Mouse (Mus musculus) mouse trophoblast stem cell (cell line): ENCODE results near the gene Psen2.

Experiments
- in situ Hi-C, 2 experiments: fragments of 300-500 bp; cut with MseI, MboI; formaldehyde crosslinking; loops; 2 replicates in 1 of 2; 3 replicates in 1 of 2; pipeline ENCODE4 v1.15.1; 2025

Psen2 gene

DNA sequence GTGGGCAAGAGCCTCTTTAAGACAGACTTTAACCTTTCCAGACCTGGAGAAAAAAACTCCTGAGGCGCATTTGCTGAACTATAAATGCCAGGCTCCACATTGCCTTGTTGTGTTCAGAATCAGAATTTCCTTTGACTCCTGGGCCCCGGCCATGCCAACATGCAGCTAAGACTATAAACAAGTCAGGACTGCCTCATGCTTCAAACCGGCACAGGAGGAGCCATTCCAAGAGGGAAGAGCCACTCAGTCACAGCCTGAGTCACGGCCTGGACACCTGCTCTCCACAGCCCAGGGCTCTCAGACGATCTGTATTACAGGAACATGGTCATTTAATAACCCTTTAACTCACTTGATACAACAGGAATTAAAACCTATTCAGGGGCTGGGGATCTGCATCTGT is 62.5 kb downstream of the Psen2 start:
- in situ Hi-C loops, result no loop called here

DNA sequence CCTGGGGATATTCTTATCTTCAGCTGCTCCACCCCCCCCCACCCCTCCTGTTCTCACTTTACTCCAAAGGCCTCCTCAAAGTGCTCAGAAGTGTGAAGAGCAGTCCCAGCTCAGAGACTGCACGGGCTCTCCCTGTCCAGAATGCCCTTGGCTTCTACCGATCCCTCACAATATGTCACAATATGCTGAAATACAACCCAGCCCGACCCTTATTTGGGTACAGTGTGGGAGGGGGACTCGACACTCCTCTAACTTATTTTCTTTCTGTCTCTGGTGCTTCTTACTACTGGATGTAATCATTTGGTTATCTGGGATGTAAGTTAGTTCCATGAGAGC is 63.6 kb downstream of the Psen2 start:
- in situ Hi-C loops, result no loop called here

DNA sequence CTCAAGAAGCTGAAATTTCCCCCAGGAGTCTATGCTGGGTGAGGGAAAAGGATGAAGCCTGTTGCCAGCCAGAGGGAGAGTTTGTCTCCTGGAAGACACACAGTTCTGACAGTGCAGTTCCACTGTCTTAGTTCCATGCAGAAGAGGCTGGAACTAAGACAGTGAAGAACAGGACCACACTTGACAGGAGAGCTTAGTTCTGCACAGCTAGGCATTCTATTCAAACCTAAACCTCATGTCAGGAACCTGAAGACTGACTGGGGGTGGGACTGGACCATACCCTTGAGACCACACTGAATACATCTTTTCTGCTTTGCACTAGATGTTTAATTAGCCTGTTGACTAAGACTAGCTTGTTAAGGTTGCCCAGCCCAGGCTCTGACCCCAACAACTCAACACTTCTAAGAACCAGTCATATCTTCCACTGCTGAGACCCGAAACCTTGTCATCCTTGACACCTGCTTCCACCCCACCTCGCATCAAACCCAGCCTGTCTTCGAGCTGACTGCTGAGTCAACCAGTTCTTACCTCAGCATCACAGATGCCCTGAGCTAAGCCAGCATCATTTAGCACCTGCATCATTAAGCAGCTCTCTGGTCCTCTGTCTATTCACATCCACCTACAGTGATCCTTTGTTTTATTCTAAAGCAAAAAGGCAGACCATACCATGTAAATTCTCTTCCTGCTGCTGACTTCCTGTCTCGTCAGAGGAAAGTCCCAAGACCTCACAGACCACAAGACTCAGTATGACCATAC is 64.1 kb downstream of the Psen2 start, which contains the start of gene Coq8a:
Gene Coq8a, minus strand, starts transcription at position 644 of the 756 bp plus-strand sequence.
- in situ Hi-C loops, result no loop called here

DNA sequence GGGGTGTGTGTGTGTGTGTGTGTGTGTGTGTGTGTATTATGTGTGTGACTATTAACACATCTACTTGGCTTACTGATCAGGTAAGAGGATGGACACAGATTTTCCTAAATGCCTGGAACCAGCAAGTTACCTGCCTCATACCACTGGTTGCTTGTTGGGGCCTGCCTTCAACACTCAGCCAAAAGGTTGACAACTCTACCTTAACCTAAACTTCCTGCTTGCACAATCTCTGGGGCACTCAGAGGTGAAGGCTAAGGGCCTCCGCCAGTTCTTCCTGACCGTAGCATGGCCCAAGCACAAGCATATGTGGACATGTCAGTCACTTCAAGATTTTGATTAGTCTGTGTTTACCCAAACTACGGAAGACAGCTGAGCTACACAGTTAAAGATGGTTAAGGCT is 65.3 kb downstream of the Psen2 start:
- in situ Hi-C loops, result no loop called here

DNA sequence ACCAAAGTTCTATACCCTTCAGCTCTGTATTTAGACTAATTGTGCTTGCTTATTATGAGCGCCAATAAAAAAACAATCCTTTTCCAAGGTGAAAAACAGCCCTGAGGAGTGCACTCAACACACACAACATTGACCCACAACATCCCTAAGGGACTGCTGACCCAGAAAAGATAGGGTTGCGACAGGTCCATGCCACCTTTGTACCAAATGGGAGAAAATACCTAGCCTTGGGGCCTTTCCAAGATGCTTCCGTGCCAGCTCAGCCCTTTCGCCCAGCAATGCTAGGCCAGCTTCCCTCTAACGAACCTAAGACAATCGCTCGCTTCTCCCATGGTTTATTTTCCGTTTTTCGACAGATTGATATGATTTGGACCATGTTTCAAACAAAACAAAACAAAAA is 66.7 kb downstream of the Psen2 start:
- in situ Hi-C loops, result no loop called here

DNA sequence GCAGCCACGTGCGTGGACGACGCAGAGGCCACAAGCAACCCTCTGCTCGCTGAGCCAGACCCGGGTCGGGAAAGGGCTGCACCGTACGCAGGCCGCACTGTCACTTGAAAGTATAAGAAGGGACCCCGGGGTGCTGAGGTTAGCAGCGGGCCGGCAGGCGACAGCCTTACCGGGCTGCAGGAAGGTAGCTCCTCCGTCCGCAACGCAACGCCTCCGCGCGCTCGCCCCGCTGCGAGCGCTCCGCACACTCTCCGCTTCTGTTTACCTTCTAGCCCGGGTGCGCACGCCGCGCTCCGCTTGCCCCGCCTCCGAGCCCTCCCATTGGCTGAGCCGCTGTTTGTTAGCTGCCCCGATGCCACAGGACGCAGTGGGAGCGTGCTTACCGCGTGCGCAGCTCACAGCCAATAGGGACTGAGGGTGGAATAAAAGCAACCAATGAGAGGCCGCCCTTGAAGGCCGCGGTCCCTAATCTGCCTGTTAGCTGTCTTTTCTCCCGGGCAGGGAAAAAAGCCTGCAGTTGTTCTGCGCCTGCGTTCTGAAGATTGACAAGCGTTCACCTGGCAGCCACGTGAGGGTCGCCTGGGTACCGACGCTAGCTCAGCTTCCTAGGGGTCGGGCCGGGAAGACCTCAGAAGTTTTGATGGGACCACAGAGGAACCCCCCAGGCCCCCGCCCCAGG is 67.4 kb downstream of the Psen2 start:
- in situ Hi-C loops, result no loop called here

DNA sequence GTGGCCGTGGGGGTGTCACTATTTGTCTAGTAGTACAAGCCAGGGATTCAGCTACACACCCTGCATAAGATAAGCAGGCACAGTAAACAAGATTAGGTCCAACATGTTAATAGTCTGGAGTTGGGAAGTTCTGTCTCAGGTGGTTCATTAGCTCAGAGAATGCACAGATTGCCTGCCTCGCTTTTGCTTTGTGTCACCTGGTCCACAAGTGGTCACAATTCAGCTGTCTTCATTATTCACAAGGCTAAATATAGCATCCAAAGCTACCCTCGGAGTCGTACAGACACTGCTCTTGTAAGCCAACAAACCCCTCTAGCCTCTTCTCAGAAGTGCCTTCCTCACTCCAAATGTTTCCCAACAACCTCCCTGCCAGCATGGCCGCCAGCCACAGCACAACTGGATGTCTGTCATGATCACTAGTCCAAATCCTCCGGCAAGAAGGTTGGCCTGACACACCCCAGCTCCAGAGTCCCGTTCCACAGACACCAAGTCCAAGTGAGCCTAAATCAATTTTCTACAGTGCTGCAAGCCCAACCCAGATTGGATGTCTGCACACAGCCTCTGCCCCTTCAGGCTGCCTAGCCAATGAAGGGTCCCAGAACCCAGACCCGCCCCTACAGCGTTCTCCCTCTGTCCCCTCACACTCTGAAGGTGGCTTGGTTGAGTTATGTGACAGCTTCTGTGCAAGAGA is 68.3 kb downstream of the Psen2 start:
- in situ Hi-C loops, result no loop called here

DNA sequence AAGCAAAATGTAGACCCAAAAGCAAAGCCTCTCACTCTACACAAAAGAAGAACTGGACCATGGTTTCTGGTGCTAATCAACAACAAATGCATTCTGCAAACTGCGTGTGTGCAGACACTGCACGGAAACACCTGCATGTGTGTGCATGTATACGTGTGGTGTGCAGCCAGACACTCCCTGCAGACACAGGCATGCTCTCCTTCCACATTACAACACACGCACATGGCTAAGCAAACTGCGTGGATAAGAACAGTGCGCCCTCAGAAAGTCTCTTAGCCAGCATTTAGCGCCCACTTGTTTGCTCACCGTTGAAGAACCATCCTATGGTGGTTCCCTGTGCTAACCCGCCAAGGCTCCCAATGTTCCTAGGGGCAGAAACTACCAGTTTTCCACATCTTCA is 69.2 kb downstream of the Psen2 start:
- in situ Hi-C loops, result no loop called here

DNA sequence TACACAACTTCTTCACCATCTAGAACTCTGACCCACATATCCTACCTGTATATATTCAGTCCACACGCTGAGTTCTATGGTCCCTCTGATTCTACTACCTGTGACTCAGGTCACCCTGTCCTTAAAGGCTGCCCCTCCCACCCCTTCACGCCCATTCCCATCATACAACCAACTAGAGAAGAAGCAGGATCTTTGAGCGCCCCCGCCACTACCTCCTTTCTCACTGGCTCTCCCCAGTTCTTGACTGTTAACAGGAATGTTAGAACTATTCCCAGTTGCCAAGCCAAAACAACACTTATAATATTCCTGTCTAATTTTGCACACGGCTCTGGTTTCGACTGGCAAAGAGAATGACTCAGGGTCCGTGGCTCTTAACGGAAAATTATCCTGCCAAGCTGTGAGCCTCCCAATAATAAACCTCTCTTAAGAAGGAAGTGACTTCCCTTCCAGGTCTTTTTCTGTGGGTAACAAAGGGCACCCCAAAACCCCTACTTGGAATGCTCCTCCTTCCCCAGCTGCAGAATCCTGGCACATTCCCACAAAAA is 69.8 kb downstream of the Psen2 start:
- in situ Hi-C loops, result no loop called here

DNA sequence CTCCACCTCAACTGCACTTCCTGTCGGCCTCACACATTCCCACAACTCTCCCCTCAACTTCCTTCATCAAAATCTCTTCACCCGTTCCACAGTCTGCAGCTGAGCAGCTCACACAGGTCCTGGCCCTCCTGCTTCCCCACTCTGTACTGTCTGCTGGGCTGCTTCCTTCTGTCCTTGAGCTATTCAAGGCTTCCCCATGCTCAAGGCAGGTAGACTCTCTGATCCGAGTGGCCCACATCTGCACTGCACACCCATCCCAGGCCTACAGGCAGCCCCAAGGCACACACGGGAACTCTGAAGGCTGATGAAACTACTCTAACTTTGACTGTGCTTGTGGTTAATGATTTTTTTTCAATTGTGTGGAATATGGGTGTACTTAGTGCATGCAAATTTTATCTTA is 70.4 kb downstream of the Psen2 start:
- in situ Hi-C loops, result no loop called here

DNA sequence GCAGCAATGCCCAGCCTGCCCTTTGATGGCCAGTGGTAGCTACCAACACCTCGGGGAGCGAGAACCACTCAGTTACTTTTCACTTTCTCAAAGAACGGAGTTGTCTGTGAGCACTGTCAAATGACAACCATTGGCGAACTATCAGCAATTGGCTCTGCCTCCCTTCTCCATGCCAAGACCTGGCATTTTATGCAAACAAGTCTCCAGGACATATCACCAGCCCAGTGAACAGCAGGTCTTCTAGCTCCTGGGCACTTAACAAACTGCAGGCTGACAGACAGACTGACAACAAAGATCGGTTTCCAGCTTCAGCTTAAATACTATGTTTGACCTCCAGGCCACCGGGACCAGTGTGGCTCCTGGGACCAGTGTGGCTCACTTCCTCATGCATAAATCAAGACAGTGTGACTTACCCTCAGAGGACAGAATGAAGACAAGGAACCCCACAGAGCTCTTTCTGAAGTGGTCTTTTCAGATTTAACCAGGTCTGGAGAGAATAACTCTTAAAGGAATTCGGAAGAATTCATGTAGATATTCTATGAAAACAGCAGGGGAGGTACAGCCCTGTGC is 71.5 kb downstream of the Psen2 start:
- in situ Hi-C loops, result no loop called here

DNA sequence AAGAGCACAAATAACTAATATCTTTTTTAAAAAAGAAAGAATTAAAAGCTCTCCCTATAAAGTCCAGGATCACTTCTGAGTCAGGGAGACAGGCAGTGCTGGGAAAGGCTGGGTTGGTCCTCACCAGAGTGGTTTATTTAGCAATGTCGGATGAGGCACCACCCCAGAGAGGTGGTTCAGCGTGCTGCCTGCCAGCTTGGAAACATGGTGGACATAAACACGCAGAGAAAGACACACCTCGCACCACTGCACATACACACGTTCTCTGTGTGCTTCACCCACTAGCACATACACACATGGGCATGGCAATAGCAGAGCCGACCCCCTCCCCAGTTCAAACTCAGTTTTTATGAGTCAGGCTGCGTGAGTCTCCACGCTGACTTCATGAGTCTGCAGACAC is 72.1 kb downstream of the Psen2 start:
- in situ Hi-C loops, result no loop called here

DNA sequence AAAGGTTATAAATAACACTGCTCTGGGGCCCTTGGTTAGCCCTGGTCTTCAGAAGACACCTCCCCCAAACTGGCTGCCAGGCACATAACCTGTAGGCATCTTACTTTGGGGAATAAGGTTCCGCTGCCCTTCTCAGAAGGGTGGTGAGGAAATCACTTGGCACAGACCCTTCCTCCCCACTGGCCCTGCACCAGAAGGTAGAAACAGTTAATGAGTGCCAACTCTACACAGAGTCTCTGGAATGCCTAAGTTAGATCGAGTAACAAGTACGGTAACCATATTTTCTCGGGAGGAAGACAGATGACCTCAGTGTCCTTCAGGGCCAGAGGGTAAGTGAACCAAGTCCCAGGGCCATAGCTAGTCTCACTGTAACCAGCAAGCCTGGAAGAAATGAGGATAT is 74.3 kb downstream of the Psen2 start:
- in situ Hi-C loops, result no loop called here

DNA sequence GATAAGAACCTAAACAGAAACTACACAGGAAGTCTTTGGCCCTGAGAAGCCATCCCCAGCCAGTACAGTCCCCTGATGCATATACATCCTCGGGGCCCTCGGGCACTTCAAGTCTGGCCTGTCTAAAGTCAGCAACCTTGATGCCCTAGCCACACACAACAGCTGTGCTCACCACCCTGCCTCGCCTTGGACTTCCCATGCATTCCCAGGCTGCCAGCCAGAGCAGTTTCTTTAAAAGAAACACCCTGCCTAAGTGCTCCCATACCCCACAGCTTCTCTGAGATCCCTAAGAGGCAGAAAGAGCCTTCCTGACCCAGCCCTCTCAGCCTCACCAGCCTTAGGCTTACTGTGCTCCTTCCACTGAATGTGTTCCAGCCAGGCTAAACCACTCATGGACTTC is 76.9 kb downstream of the Psen2 start:
- in situ Hi-C loops, result no loop called here

DNA sequence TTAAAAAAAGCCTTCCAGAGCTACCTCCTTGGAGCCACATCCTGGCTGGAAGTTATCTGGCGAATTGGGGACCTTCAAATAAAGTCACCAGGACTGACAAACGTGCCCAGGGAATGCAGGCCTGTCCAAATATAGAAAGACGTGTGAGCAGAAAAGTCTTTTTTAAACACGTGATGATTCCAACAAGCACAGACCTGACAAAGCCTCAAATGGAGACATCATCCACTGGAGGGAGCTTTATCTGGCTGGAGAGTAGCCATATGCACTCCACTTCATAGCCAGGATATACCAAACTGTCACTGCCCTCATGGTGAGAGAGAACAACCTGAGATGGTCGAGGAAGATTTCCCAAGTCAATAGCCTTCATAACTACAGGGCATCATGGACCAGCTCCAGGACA is 77.4 kb downstream of the Psen2 start:
- in situ Hi-C loops, result no loop called here

DNA sequence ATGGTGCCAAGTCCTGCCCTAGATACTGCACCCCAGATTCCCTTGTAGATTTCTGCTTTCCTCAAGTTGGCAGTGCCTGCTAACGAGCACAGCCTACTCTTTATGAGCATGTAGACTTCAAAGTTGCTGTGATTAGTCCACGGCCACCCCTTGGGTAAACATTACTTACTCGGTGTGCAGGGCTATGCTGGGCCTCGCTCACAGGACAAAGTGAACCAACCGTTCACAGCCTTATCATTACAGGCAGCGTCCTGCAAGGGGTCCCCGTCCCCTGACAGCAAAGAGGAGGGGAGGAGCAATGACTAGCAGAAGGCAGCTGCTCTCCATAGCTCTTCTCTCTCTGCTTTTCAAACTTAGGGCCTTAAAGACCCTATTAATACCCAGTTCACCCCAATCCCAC is 78.5 kb downstream of the Psen2 start:
- in situ Hi-C loops, result no loop called here

DNA sequence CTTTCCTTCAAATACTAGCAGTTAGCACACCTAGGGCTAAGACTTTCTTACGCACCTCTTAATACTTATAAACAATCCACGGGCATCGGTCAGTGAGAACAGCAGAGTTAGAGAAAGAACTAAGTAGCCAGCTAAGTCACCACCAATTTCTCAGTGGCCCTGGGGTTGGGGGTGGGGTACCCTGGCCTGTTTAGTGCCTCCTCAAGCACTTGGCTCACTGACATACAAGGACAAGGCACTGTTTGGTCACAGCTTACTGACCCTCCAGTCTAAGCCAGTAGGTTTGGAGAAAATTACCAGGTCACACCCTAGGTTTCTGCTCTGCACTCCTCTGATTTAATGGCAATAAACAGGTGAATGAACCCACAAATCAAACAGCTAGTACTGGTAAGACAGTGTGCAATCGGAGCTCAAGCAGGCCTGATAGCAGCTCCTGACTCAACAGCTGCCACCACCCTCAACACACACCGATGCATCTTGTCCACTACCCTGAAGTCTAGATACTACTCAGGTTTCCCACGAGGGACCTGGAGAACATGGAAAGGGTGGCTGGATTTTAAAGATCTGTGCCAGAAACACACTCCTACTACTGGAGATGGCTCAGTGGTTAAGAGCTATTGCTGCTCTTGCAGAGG is 79.6 kb downstream of the Psen2 start:
- in situ Hi-C loops, result no loop called here

DNA sequence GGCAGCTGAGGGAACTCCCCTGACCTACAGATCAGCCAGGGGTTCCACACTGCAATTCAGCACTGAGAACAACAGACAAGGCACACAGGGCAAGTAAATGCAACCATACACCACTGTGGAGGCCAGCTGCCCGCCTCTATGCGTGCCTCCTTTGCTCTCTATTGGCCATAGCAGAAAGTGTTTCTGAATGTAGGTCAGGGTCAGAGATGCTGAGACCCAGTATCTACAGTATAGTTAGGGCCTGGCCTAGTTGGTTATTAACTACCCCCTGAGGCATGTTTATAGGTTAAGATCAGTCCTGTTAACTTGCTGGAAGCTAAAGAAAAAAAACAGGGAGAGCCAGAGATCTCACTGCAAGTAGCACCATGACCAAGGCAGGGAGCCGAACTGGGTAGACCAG is 80.5 kb downstream of the Psen2 start:
- in situ Hi-C loops, result no loop called here

DNA sequence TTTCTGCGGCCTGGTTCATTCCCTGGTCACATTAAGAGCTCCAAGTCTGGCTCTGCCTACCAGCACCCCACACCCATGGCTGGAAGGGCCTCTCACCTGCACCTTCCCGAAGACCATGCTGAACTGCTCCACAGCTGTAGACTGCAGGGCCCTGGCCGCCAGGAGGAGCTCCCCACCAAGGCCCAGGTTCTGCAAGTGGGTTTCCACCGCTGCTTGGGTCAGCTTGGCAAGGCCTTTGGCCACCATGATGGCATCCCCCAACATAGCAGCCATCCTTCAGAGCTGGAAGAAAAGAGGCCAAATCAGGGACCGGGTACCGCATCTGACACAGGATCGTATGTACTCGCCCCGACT is 81.3 kb downstream of the Psen2 start:
- in situ Hi-C loops, result no loop called here

DNA sequence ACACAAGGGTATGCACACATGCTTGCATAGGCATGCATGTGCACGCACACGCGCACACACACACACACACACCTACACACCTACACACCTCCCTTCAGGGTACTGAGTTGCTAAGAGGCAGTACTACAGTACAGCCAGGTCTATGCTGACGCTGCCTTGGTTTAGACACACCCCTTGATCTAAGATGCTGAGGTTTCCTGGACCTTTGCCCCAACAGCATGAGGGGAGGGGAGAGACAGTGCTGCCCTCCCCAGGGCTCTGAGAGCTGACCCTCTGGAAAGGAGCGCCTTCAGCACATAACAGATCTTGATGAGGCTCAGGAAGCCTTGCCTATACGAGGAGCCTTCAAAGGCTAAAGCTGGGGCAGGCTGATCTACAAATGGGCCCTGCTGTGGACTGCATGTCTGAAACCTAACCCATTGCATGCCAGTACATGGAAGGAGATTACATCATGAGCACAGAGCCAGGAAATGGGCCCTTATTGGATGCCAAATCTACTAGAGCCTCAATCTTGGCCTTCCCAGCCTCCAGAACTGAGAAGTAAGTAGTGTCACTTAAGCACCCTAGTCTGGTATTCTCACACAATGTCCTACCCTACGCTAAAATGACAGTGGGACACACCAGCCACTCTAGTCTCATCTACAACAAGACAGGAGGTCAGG is 81.8 kb downstream of the Psen2 start:
- in situ Hi-C loops, result no loop called here

DNA sequence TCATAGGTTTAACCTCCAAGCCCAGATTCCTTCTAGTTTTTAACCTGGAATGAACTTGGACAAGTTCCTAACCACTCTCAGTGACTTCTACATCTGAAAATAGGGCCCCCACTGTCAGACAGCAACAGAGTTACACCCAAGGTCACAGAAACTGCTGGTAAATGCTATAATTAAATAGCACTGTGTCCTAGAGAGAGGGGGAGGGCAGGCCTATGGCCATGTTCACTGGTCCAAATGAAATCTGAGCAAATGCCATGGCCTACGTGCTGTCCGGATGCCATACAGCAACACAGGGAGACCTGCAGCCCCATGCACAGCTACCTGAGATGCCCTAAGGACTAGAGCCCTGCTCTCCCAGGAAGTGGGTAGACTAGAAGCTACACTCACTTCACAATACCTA is 83.4 kb downstream of the Psen2 start:
- in situ Hi-C loops, result loop anchor here (5.0 kb wide), 1 partner anchor 37 kb away; no protein-coding TSS in a partner anchor
